Mouse (Mus musculus): ENCODE results near the gene Ntpcr. TPM values are rescaled to one million over a fixed set of nuclear protein-coding genes. Genes with fewer than 3 reads are reported as not detected.

Ntpcr gene
- total RNA-seq, 1 experiment = 21.5 TPM

GRCm38 (mm10) chr8:125705816-125706215 lies 23.9 kb upstream of the Ntpcr start:
- in situ Hi-C loops (cut with MboI; ENCODE audit: low sequenced_read_pairs in 2 of 2, unreplicated experiment in 2 of 2) = no loop called here
- no peak for DNase-seq (ENCODE audit: low read depth, low spot score)
- Histone ChIP-seq H3K4me1 (ENCODE audit: control insufficient read depth in 2 of 2, insufficient read depth in 2 of 2, low read length in 2 of 2, poor library complexity in 1 of 2) (peaks cover 0 to 15% of the 10 kb centered on the region in 2 experiments), H3K27ac (ENCODE audit: insufficient read depth, low read depth, low read length, poor library complexity, severe bottlenecking) (no peak overlapping the region), H3K9me3 (ENCODE audit: control insufficient read depth, insufficient read depth, low read depth, low read length) (no peaks in the 10 kb centered on the region), H3K4me3 (ENCODE audit: insufficient read depth in 1 of 2, low read depth in 1 of 2, low read length in 2 of 2, poor library complexity in 1 of 2, severe bottlenecking in 1 of 2) (no peak overlapping the region), H3K36me3 (ENCODE audit: control insufficient read depth, insufficient read depth, low read length, poor library complexity, severe bottlenecking) (no peaks in the 10 kb centered on the region), H3K9ac (ENCODE audit: insufficient read depth, low read depth, low read length, poor library complexity, severe bottlenecking) (no peak overlapping the region)
- no peak for TF ChIP-seq MAFK (IDR thresholded peaks at IDR 0.05; ENCODE audit: insufficient read depth, low read depth, low read length)
- TF ChIP-seq ZC3H11A (IDR thresholded peaks at IDR 0.05; ENCODE audit: borderline replicate concordance, low read depth, low read length) = no peak
- TF ChIP-seq CHD2 (IDR thresholded peaks at IDR 0.05; ENCODE audit: low read depth, low read length) = no peak
- TF ChIP-seq ZNF384 (IDR thresholded peaks at IDR 0.05; ENCODE audit: low read depth, low read length) = no peak
- no peak for TF ChIP-seq HCFC1 (IDR thresholded peaks at IDR 0.05; ENCODE audit: borderline replicate concordance, insufficient read depth, low read length)

- Histone ChIP-seq H3K27ac (ENCODE audit: insufficient read depth, low read depth, low read length, poor library complexity, severe bottlenecking) (no peak overlapping the region), H3K36me3 (ENCODE audit: control insufficient read depth, insufficient read depth, low read length, poor library complexity, severe bottlenecking) (no peaks in the 10 kb centered on the region), H3K4me1 (ENCODE audit: control insufficient read depth in 2 of 2, insufficient read depth in 2 of 2, low read length in 2 of 2, poor library complexity in 1 of 2) (0 out of 4 replicates have a peak, but pooled peaks cover 0 to 3% of the 10 kb centered on the region in 2 experiments), H3K4me3 (ENCODE audit: insufficient read depth in 1 of 2, low read depth in 1 of 2, low read length in 2 of 2, poor library complexity in 1 of 2, severe bottlenecking in 1 of 2) (no peak overlapping the region), H3K9me3 (ENCODE audit: control insufficient read depth, insufficient read depth, low read depth, low read length) (no peaks in the 10 kb centered on the region), H3K9ac (ENCODE audit: insufficient read depth, low read depth, low read length, poor library complexity, severe bottlenecking) (no peak overlapping the region)
- DNase-seq (ENCODE audit: low read depth, low spot score) = no peak
- TF ChIP-seq HCFC1 (IDR thresholded peaks at IDR 0.05; ENCODE audit: borderline replicate concordance, insufficient read depth, low read length) (no peak), ZNF384 (IDR thresholded peaks at IDR 0.05; ENCODE audit: low read depth, low read length) (no peak), CHD2 (IDR thresholded peaks at IDR 0.05; ENCODE audit: low read depth, low read length) (no peak), MAFK (IDR thresholded peaks at IDR 0.05; ENCODE audit: insufficient read depth, low read depth, low read length) (no peak), ZC3H11A (IDR thresholded peaks at IDR 0.05; ENCODE audit: borderline replicate concordance, low read depth, low read length) (no peak)
- in situ Hi-C loops (cut with MboI; ENCODE audit: low sequenced_read_pairs in 2 of 2, unreplicated experiment in 2 of 2) = no loop called here
Measured at GRCm38 (mm10) chr8:125709171-125709570, 20.6 kb upstream of the Ntpcr start.

GRCm38 (mm10) chr8:125711514-125711913 lies 18.2 kb upstream of the Ntpcr start:
- TF ChIP-seq HCFC1 (IDR thresholded peaks at IDR 0.05; ENCODE audit: borderline replicate concordance, insufficient read depth, low read length) (no peak), ZNF384 (IDR thresholded peaks at IDR 0.05; ENCODE audit: low read depth, low read length) (no peak), ZC3H11A (IDR thresholded peaks at IDR 0.05; ENCODE audit: borderline replicate concordance, low read depth, low read length) (no peak), MAFK (IDR thresholded peaks at IDR 0.05; ENCODE audit: insufficient read depth, low read depth, low read length) (no peak), CHD2 (IDR thresholded peaks at IDR 0.05; ENCODE audit: low read depth, low read length) (no peak)
- Histone ChIP-seq H3K27ac (ENCODE audit: insufficient read depth, low read depth, low read length, poor library complexity, severe bottlenecking) (no peak overlapping the region), H3K4me3 (ENCODE audit: insufficient read depth in 1 of 2, low read depth in 1 of 2, low read length in 2 of 2, poor library complexity in 1 of 2, severe bottlenecking in 1 of 2) (no peak overlapping the region), H3K9me3 (ENCODE audit: control insufficient read depth, insufficient read depth, low read depth, low read length) (no peaks in the 10 kb centered on the region), H3K4me1 (ENCODE audit: control insufficient read depth in 2 of 2, insufficient read depth in 2 of 2, low read length in 2 of 2, poor library complexity in 1 of 2) (no peaks in the 10 kb centered on the region), H3K36me3 (ENCODE audit: control insufficient read depth, insufficient read depth, low read length, poor library complexity, severe bottlenecking) (no peaks in the 10 kb centered on the region), H3K9ac (ENCODE audit: insufficient read depth, low read depth, low read length, poor library complexity, severe bottlenecking) (no peak overlapping the region)
- in situ Hi-C loops (cut with MboI; ENCODE audit: low sequenced_read_pairs in 2 of 2, unreplicated experiment in 2 of 2) = no loop called here
- DNase-seq (ENCODE audit: low read depth, low spot score) = no peak

- Histone ChIP-seq H3K9me3 (ENCODE audit: control insufficient read depth, insufficient read depth, low read depth, low read length) (no peaks in the 10 kb centered on the region), H3K9ac (ENCODE audit: insufficient read depth, low read depth, low read length, poor library complexity, severe bottlenecking) (no peak overlapping the region), H3K4me3 (ENCODE audit: insufficient read depth in 1 of 2, low read depth in 1 of 2, low read length in 2 of 2, poor library complexity in 1 of 2, severe bottlenecking in 1 of 2) (no peak overlapping the region), H3K36me3 (ENCODE audit: control insufficient read depth, insufficient read depth, low read length, poor library complexity, severe bottlenecking) (no peaks in the 10 kb centered on the region), H3K4me1 (ENCODE audit: control insufficient read depth in 2 of 2, insufficient read depth in 2 of 2, low read length in 2 of 2, poor library complexity in 1 of 2) (peaks cover 0 to 5% of the 10 kb centered on the region in 2 experiments; a peak in 2 of 4 replicates), H3K27ac (ENCODE audit: insufficient read depth, low read depth, low read length, poor library complexity, severe bottlenecking) (no peak overlapping the region)
- in situ Hi-C loops (cut with MboI; ENCODE audit: low sequenced_read_pairs in 2 of 2, unreplicated experiment in 2 of 2) = no loop called here
- DNase-seq (ENCODE audit: low read depth, low spot score) = no peak
- TF ChIP-seq HCFC1 (IDR thresholded peaks at IDR 0.05; ENCODE audit: borderline replicate concordance, insufficient read depth, low read length) (no peak), ZC3H11A (IDR thresholded peaks at IDR 0.05; ENCODE audit: borderline replicate concordance, low read depth, low read length) (no peak), ZNF384 (IDR thresholded peaks at IDR 0.05; ENCODE audit: low read depth, low read length) (no peak), MAFK (IDR thresholded peaks at IDR 0.05; ENCODE audit: insufficient read depth, low read depth, low read length) (no peak), CHD2 (IDR thresholded peaks at IDR 0.05; ENCODE audit: low read depth, low read length) (no peak)
Measured at GRCm38 (mm10) chr8:125716211-125716610, 13.6 kb upstream of the Ntpcr start.

GRCm38 (mm10) chr8:125716613-125717012 lies 13.2 kb upstream of the Ntpcr start:
- H3K4me1 ChIP-seq (ENCODE audit: control insufficient read depth in 2 of 2, insufficient read depth in 2 of 2, low read length in 2 of 2, poor library complexity in 1 of 2) = peaks cover 0 to 5% of the 10 kb centered on the region in 2 experiments; a peak in 2 of 4 replicates
- no peak overlapping the region for H3K27ac ChIP-seq (ENCODE audit: insufficient read depth, low read depth, low read length, poor library complexity, severe bottlenecking)
- no peak for DNase-seq (ENCODE audit: low read depth, low spot score)
- no peak overlapping the region for H3K9ac ChIP-seq (ENCODE audit: insufficient read depth, low read depth, low read length, poor library complexity, severe bottlenecking)
- no peak overlapping the region for H3K4me3 ChIP-seq (ENCODE audit: insufficient read depth in 1 of 2, low read depth in 1 of 2, low read length in 2 of 2, poor library complexity in 1 of 2, severe bottlenecking in 1 of 2)
- TF ChIP-seq ZC3H11A (IDR thresholded peaks at IDR 0.05; ENCODE audit: borderline replicate concordance, low read depth, low read length) = no peak
- no peak for TF ChIP-seq CHD2 (IDR thresholded peaks at IDR 0.05; ENCODE audit: low read depth, low read length)
- no peak for TF ChIP-seq HCFC1 (IDR thresholded peaks at IDR 0.05; ENCODE audit: borderline replicate concordance, insufficient read depth, low read length)
- no peak for TF ChIP-seq MAFK (IDR thresholded peaks at IDR 0.05; ENCODE audit: insufficient read depth, low read depth, low read length)
- TF ChIP-seq ZNF384 (IDR thresholded peaks at IDR 0.05; ENCODE audit: low read depth, low read length) = no peak
- in situ Hi-C loops (cut with MboI; ENCODE audit: low sequenced_read_pairs in 2 of 2, unreplicated experiment in 2 of 2) = no loop called here
- no peaks in the 10 kb centered on the region for H3K9me3 ChIP-seq (ENCODE audit: control insufficient read depth, insufficient read depth, low read depth, low read length)
- H3K36me3 ChIP-seq (ENCODE audit: control insufficient read depth, insufficient read depth, low read length, poor library complexity, severe bottlenecking) = no peaks in the 10 kb centered on the region
